Mouse (Mus musculus) hindbrain, embryonic 16.5 days (tissue): ENCODE results near the gene Maml1. TPM values are rescaled to one million over a fixed set of nuclear protein-coding genes. Genes with fewer than 3 reads are reported as not detected.
"Not testable (repeated sequence)": the region's sequence is repeated elsewhere in the genome, so short reads cannot be mapped to it uniquely, and the experiment has no call there.

Source experiments
- ATAC-seq: fragments of 200-750 bp; cut with Nextera tagmentation; 2 replicates; pipeline ENCODE4 v1.8.0; 2017; ENCODE audit warnings: moderate TSS enrichment, moderate library complexity
- H3K27ac ChIP-seq: fragments of 300-500 bp; sonication (generic); 2 replicates; pipeline ENCODE4 v1.5.1; 2014; ENCODE audit warnings: low read depth, mild to moderate bottlenecking, control low read depth, low read length, moderate library complexity
- H3K27me3 ChIP-seq: fragments of 300-500 bp; sonication (generic); replicated peaks from 2 replicates; pipeline ENCODE4 v1.6.1; 2014; ENCODE audit warnings: low read length; ENCODE audit not compliant: control insufficient read depth, insufficient read depth
- H3K36me3 ChIP-seq: fragments of 300-500 bp; sonication (generic); 2 replicates; pipeline ENCODE4 v1.6.1; 2014; ENCODE audit warnings: mild to moderate bottlenecking, low read length, moderate library complexity, mixed read lengths; ENCODE audit not compliant: control insufficient read depth, insufficient read depth
- H3K4me1 ChIP-seq: fragments of 300-500 bp; sonication (generic); 2 replicates; pipeline ENCODE4 v1.6.1; 2014; ENCODE audit warnings: low read depth, low read length; ENCODE audit not compliant: control insufficient read depth, insufficient read depth
- H3K4me2 ChIP-seq: fragments of 300-500 bp; sonication (generic); 2 replicates; pipeline ENCODE4 v1.6.1; 2014; ENCODE audit warnings: mild to moderate bottlenecking, low read length, control low read depth, moderate library complexity
- H3K4me3 ChIP-seq: fragments of 300-500 bp; sonication (generic); 2 replicates; pipeline ENCODE4 v1.5.1; 2014; ENCODE audit warnings: mild to moderate bottlenecking, low read length, control low read depth, moderate library complexity
- H3K9ac ChIP-seq: fragments of 300-500 bp; sonication (generic); 2 replicates; pipeline ENCODE4 v1.6.1; 2014; ENCODE audit warnings: low read depth, mild to moderate bottlenecking, control low read depth, low read length, moderate library complexity
- H3K9me3 ChIP-seq: fragments of 300-500 bp; sonication (generic); 2 replicates; pipeline ENCODE4 v1.6.1; 2014; ENCODE audit warnings: mild to moderate bottlenecking, low read length, moderate library complexity; ENCODE audit not compliant: control insufficient read depth
- WGBS: fragments of 180-500 bp; shearing (Covaris S2); extraction: QIAGEN DNeasy Blood & Tissue Kit; methylation state at CpG from one replicate; pipeline ENCODE4 v1.1.7; 2014; 5-methylcytosine and 5-hydroxymethylcytosine counted together
- polyA plus RNA-seq: library from polyadenylated mRNA; unstranded; fragments of >200 nt; fragmentation: Nextera tagmentation; extraction: Ambion mirVana; gene quantifications from 2 replicates; pipeline ENCODE4 v1.2.1, GENCODE M21; 2015

The Maml1 gene
- polyA plus RNA-seq, 1 experiment from 2014 or later: 1.9 TPM

GRCm38 (mm10) chr11:50324751-50325471, 32.8 kb upstream of the Maml1 start:
- 2% methylated on average over 34 of the region's 34 CpGs for WGBS
- Histone ChIP-seq H3K27me3 (no peaks in the 10 kb centered on the region), H3K9ac (peak overlapping the region; percentile 88), H3K4me2 (peak overlapping the region; percentile 82), H3K27ac (peak overlapping the region; percentile 89), H3K9me3 (no peaks in the 10 kb centered on the region), H3K4me1 (peaks cover 25% of the 10 kb centered on the region), H3K36me3 (no peaks in the 10 kb centered on the region), H3K4me3 (peak overlapping the region; percentile 71)
- ATAC-seq: peak; percentile 77

GRCm38 (mm10) chr11:50323843-50324242, 31.7 kb upstream of the Maml1 start:
- 0 out of 2 replicates have a peak overlapping the region, but pooled peaks have one; percentile 14 for H3K9ac ChIP-seq
- H3K4me1 ChIP-seq: peaks cover 25% of the 10 kb centered on the region
- no peak overlapping the region for H3K27ac ChIP-seq
- peak overlapping the region; percentile 71 for H3K4me3 ChIP-seq
- H3K27me3 ChIP-seq: no peaks in the 10 kb centered on the region
- H3K4me2 ChIP-seq: peak overlapping the region; percentile 82
- H3K36me3 ChIP-seq: peaks cover 3% of the 10 kb centered on the region; the same call in 1 of the 2 replicates
- no peak for ATAC-seq
- no peaks in the 10 kb centered on the region for H3K9me3 ChIP-seq
- 45% methylated on average over 1 of the region's 1 CpGs for WGBS

- Histone ChIP-seq H3K4me2 (no peak overlapping the region), H3K9ac (no peak overlapping the region), H3K4me1 (peaks cover 25% of the 10 kb centered on the region), H3K27ac (no peak overlapping the region), H3K9me3 (no peaks in the 10 kb centered on the region), H3K4me3 (no peak overlapping the region), H3K27me3 (no peaks in the 10 kb centered on the region), H3K36me3 (peaks cover 3% of the 10 kb centered on the region; the same call in 1 of the 2 replicates)
- ATAC-seq: no peak
Measured at GRCm38 (mm10) chr11:50322345-50322744, 30.2 kb upstream of the Maml1 start.

- Histone ChIP-seq H3K9me3 (no peaks in the 10 kb centered on the region), H3K4me1 (peaks cover 22% of the 10 kb centered on the region), H3K9ac (no peak overlapping the region), H3K27ac (no peak overlapping the region), H3K4me3 (no peak overlapping the region), H3K4me2 (no peak overlapping the region), H3K27me3 (no peaks in the 10 kb centered on the region), H3K36me3 (peaks cover 3% of the 10 kb centered on the region; the same call in 1 of the 2 replicates)
- 93% methylated on average over 6 of the region's 6 CpGs for WGBS
- ATAC-seq: no peak
Measured at GRCm38 (mm10) chr11:50321239-50321638, 29.1 kb upstream of the Maml1 start.

GRCm38 (mm10) chr11:50319343-50319742, 27.2 kb upstream of the Maml1 start:
- not testable (repeated sequence) for H3K36me3 ChIP-seq, ATAC-seq, H3K4me3 ChIP-seq, H3K27ac ChIP-seq, H3K9me3 ChIP-seq, H3K9ac ChIP-seq, H3K4me2 ChIP-seq, H3K27me3 ChIP-seq
- H3K4me1 ChIP-seq: peaks cover 19% of the 10 kb centered on the region
- 86% methylated on average over 4 of the region's 4 CpGs for WGBS

GRCm38 (mm10) chr11:50312803-50313202, 20.7 kb upstream of the Maml1 start:
- no peaks in the 10 kb centered on the region for H3K9me3 ChIP-seq
- no peak overlapping the region for H3K4me2 ChIP-seq
- no peak overlapping the region for H3K9ac ChIP-seq
- no peaks in the 10 kb centered on the region for H3K4me1 ChIP-seq
- H3K36me3 ChIP-seq: peaks cover 14% of the 10 kb centered on the region
- ATAC-seq: no peak
- 88% methylated on average over 2 of the region's 2 CpGs for WGBS
- H3K27ac ChIP-seq: no peak overlapping the region
- no peak overlapping the region for H3K4me3 ChIP-seq
- H3K27me3 ChIP-seq: no peaks in the 10 kb centered on the region

- Histone ChIP-seq H3K9ac (no peak overlapping the region), H3K27me3 (no peaks in the 10 kb centered on the region), H3K9me3 (no peaks in the 10 kb centered on the region), H3K4me1 (no peaks in the 10 kb centered on the region), H3K36me3 (peaks cover 60% of the 10 kb centered on the region), H3K4me3 (no peak overlapping the region), H3K27ac (no peak overlapping the region), H3K4me2 (no peak overlapping the region)
- WGBS: 99% methylated on average over 2 of the region's 2 CpGs
- no peak for ATAC-seq
Measured at GRCm38 (mm10) chr11:50303406-50303805, 11.3 kb upstream of the Maml1 start.

GRCm38 (mm10) chr11:50291321-50292165, 568 bp downstream of the Maml1 start:
- ATAC-seq: peak; percentile 82
- H3K9ac ChIP-seq: peak overlapping the region; percentile 97
- H3K27me3 ChIP-seq: no peaks in the 10 kb centered on the region
- H3K4me1 ChIP-seq: peaks cover 14% of the 10 kb centered on the region
- under 1% methylated on average over 69 of the region's 85 CpGs for WGBS
- no peaks in the 10 kb centered on the region for H3K9me3 ChIP-seq
- H3K4me3 ChIP-seq: peak overlapping the region; percentile 97
- peak overlapping the region; percentile 98 for H3K27ac ChIP-seq
- H3K4me2 ChIP-seq: peak overlapping the region; percentile 78
- peaks cover 11% of the 10 kb centered on the region for H3K36me3 ChIP-seq
